Mouse (Mus musculus): ENCODE measurements around the gene Gtsf1.

DNA sequence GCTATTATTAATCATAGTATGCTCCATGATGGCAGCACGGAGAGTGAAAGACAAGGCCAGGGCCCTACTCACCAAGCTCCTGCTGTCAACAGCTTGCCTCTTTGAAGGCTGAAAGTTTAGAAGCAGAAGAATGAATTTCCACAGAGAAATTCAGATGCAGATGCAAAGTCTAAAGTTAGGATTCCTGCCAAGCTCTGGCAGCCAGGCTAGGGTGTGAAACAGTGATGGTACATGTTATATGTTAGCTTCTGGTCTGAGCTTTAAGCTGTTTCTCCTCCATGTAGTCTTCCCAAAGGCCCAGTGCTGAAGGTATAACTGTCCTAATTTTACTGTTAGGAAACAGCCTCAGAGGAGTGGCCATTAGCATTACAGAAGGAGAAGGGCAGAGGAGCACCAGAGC is 61.1 kb downstream of the Gtsf1 start:
- TF ChIP-seq CTCF (IDR thresholded peaks at IDR 0.05) (no peak), EP300 (IDR thresholded peaks at IDR 0.05) (no peak)

Data from lung, postnatal 0 days (tissue).